Mouse (Mus musculus) mature B cell (primary cell): ENCODE results near the gene Scgb1b18.
"Not testable (repeated sequence)": the region's sequence is repeated elsewhere in the genome, so short reads cannot be mapped to it uniquely, and the experiment has no call there.

Source experiments
- in situ Hi-C: fragments of 300-500 bp; cut with MboI; formaldehyde crosslinking; loops from 2 replicates; pipeline ENCODE4 v1.14.3; 2019

Gene Scgb1b18

DNA sequence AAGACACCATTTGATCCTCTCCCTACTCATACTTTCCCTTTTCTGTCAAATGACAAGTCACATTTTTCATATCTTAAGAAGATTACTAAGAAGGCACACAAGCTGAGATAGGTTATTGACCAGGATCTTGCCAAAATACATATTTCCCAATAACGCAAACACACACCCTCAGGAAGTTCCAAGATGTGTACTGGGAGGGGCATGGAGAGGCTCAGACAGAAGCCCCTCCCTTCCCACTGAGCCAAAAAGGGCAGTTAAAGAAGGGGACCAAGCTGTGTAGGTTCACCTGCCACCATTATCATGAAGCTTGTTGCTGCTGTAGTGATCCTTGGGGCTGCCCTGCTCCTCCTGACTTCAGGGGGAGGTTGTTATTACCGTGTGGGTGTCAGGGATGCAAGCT lies at the start of gene Scgb1b18:
Scgb1b18 (plus strand) TSS at position 301 of the 400 bp plus-strand sequence.
- in situ Hi-C loops, result not testable (repeated sequence)

DNA sequence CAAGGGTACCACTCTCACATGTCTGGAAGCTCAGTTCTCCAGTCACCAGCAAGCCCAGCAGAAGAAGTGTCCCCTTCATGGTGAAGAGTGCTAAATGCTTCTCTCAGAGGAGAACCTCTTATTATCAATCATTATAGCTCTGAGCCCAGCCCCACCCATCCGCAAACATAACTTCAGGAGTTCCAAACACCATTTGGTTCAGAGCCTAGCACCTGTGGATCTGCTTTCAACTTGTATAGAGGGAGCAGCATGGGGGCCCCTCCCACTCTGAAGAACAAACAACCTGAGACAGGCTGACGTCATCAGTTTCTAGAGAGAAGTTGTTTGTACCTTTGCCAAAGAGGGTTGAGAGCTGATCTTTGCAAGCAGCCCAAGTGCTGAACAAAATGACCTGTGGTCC lies 11.6 kb upstream of the Scgb1b18 start, which contains the start of gene Scgb2b18:
Scgb2b18 (minus strand) TSS at position 101 of the 400 bp plus-strand sequence.
- in situ Hi-C loops, result not testable (repeated sequence)
